Mouse (Mus musculus): ENCODE measurements at regions not wholly inside any gene's neighbourhood (a gene's known extent, or its start where the extent isn't known, plus 50 kb on each side); places are given as distances from the start of the nearest gene placed in this dataset.
A peak's percentile ranks its signal among the peaks of the same experiment; 100 is the strongest.

DNA sequence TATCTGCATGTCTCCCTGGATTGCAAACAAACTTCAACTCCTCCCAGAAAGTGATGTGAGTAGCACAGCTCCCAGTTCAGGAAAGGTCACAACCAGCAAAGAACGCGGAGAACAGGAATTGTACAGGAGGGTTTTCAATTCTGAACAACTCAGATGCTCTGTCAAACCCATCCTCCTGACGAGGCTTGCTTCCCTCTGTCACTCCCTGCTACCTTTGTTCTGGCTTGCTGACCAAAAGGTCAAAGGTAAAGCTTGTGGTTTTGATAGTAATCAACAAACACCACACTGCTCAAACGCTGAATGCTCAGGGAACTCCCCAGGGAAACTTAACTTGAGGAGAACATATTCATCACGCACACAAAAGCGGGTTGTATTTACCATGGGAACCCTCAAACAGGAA, 102.4 kb downstream of the Gm10604 start:
- no peak for DNase-seq
- no peak for TF ChIP-seq CTCF (IDR thresholded peaks at IDR 0.05)
- no peak overlapping the region for H3K4me3 ChIP-seq
- intact Hi-C loops (cut with DNase I) = no loop called here
- H3K27ac ChIP-seq = no peak overlapping the region

- intact Hi-C loops (cut with DNase I) = no loop called here
- Histone ChIP-seq H3K4me3 (no peak overlapping the region), H3K27ac (no peak overlapping the region)
- no peak for DNase-seq
- no peak for TF ChIP-seq CTCF (IDR thresholded peaks at IDR 0.05)
These were observed 103.1 kb downstream of the Gm10604 start for GRCm38 (mm10) chr4:11877945-11878344.

- no peak for DNase-seq
- H3K27ac ChIP-seq = no peak overlapping the region
- no peak for TF ChIP-seq CTCF (IDR thresholded peaks at IDR 0.05)
- intact Hi-C loops (cut with DNase I) = no loop called here
- no peak overlapping the region for H3K4me3 ChIP-seq
These were observed 105.1 kb downstream of the Gm10604 start for GRCm38 (mm10) chr4:11876009-11876408.

DNA sequence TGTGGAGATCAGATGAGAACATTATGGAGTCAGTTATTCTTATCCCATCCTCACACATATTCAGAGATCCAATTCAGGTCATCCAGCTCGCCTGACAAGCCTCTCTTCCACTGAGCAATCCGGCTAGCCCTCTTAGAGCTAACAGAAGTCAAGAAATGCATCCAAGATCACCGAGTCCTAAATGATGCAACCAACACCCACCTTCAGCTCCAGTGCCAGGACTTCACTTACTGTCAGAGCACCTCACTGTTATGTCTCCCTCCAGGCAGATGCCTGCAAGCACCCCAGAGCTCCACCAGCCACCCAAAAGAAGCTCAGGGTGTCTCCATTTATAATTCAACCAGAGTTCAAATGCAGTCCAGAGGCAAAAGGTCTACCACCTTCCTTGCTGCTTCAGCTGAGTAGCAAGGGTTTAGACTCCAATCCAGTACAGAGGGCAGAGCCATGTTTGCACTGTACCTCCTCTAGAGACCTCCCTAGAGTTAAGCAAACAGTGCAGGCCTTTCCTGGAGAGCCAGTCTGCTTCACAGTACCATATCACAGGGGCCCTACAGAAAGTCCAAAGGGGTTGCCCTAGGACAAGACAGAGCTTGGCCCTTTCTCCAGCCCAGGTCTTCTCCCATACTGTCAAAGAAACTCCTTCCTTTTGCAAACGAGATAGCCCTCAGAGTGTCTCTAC, 106.3 kb downstream of the Gm10604 start:
- H3K4me3 ChIP-seq = no peak overlapping the region
- intact Hi-C loops (cut with DNase I) = no loop called here
- no peak for TF ChIP-seq CTCF (IDR thresholded peaks at IDR 0.05)
- H3K27ac ChIP-seq = no peak overlapping the region
- DNase-seq = no peak

DNA sequence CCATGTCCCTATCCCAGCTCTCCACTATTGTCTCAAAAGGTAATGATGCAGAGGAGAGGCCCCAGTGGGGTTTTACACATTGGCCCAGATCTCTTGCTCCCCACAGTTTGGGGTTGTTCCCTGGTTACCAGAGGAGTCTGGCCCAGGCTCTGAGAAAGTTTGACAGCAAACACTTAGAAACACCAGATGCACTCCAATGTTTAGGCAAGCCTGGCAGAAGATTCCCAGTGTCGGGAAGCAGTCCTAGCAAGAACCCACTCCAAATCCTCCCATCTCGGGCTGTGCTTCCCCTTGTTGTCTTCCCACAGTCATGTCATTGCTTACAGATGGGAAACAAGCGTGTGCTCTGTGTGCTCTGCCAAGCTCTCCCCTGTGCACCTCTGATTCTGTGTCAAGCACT, 109.0 kb downstream of the Gm10604 start:
- H3K27ac ChIP-seq = no peak overlapping the region
- intact Hi-C loops (cut with DNase I) = no loop called here
- H3K4me3 ChIP-seq = no peak overlapping the region
- no peak for DNase-seq
- no peak for TF ChIP-seq CTCF (IDR thresholded peaks at IDR 0.05)

DNA sequence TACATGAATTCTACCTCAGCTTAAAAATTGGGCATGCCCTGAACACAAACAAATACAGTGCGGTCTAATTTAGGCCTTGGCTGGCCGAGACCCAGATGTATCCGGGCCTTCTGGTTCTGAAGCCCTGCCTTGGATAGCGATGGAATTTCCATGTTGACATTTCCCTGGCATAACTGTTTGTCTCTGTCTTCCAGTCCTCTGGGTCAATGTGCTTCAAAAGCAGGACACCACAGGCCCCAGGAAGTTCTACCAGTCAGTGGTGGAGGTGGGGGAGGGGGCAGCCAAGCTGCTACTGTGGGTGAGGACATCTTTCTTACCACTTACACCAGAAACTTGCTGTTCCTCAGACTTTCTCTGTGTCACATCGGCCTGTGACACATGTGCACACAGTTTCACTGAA, 111.3 kb downstream of the Gm10604 start:
- intact Hi-C loops (cut with DNase I) = no loop called here
- DNase-seq = no peak

DNA sequence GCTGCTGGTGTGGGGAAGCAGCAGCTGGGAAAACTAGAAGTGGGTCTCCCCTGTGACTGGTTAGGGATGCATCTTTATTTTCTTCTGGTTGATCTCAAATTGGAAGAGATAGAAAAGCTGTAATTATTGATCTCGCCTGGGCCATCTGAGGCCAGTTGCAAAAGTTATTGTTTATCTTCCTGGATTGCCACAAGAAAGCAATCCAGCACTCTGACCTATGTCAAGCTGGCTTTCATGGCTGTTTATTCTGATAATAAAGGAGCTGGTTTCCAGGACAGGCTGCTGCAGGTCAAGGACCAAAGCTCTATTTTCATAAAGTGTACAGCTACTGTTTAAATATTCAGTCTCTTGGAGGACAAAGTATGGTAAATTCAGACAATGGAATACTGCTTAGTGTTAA, 112.5 kb downstream of the Gm10604 start:
- DNase-seq = no peak
- intact Hi-C loops (cut with DNase I) = no loop called here
- no peak overlapping the region for H3K4me3 ChIP-seq
- H3K27ac ChIP-seq = no peak overlapping the region
- TF ChIP-seq CTCF (IDR thresholded peaks at IDR 0.05) = no peak

More for the DNA sequence above, 111.3 kb downstream of the Gm10604 start:
- TF ChIP-seq CTCF (IDR thresholded peaks at IDR 0.05) = no peak
- no peak overlapping the region for H3K4me3 ChIP-seq
- H3K27ac ChIP-seq = 0 out of 2 replicates have a peak overlapping the region, but pooled peaks have one; percentile 25

Measured in gastrocnemius, adult 2 months (tissue).